Comparison of ENCODE assay signal across 17 mouse cellular contexts in the genomic region with DNA sequence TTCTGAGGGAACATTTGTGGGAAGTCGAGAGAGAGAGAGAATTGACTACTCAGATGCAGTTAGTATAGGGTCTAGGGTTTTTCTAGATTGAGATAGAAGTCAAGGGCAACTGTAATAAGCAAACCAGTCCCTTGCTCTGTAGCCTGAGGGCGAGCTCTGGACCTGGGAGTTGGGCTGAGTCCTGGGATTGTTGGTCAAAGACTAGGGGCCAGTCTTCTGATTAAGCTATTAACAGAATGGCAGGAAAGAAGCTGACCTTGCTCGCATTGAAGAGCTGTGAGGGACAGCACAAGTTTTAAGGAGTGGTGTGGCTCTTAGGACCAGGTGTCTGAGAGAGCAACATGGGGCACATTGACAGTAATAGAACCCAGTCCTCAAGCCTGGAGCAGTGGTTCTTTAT.
"Had no signal": no experiment of that assay in that cellular context is flagged by ENCODE, and none has a peak within 500 bp of the region (broad histone marks: within the 10 kb centered on the region; RNA-seq: fewer than 3 reads in every experiment).

No protein-coding gene starts in this region.

- H3K27ac ChIP-seq: lung, embryonic 15.5 days; macrophage; midbrain, embryonic 13.5 days; midbrain, embryonic 15.5 days; neural tube, embryonic 12.5 days; stomach, embryonic 15.5 days; stomach, postnatal 0 days had no signal

- H3K4me1 ChIP-seq: lung, embryonic 15.5 days; megakaryocyte, embryonic 14.5 days; midbrain, embryonic 13.5 days; midbrain, embryonic 15.5 days; neural tube, embryonic 12.5 days; stomach, embryonic 15.5 days had no signal

- H3K9me3 ChIP-seq: lung, embryonic 15.5 days; midbrain, embryonic 13.5 days; midbrain, embryonic 15.5 days; neural tube, embryonic 12.5 days; stomach, embryonic 15.5 days had no signal

- H3K4me2 ChIP-seq: lung, embryonic 15.5 days; midbrain, embryonic 11.5 days; midbrain, embryonic 13.5 days; midbrain, embryonic 15.5 days; neural tube, embryonic 12.5 days; stomach, embryonic 15.5 days had no signal

- DNase-seq: lung, adult 2 months; lung, postnatal 14 days; lung, postnatal 36 days; right cerebral cortex, postnatal 14 days; thymus, adult 2 months; thymus, postnatal 25 days; thymus, postnatal 4 days had no signal

- H3K9ac ChIP-seq: lung, embryonic 15.5 days; midbrain, embryonic 13.5 days; midbrain, embryonic 15.5 days; neural tube, embryonic 12.5 days; stomach, embryonic 15.5 days had no signal

- H3K4me3 ChIP-seq: lung, embryonic 15.5 days; megakaryocyte, embryonic 14.5 days; midbrain, embryonic 13.5 days; midbrain, embryonic 15.5 days; neural tube, embryonic 12.5 days; stomach, embryonic 15.5 days had no signal

- H3K27me3 ChIP-seq: lung, embryonic 15.5 days; megakaryocyte, embryonic 14.5 days; midbrain, embryonic 13.5 days; midbrain, embryonic 15.5 days; neural tube, embryonic 12.5 days; stomach, embryonic 15.5 days had no signal

- ATAC-seq: lung, postnatal 0 days; midbrain, embryonic 13.5 days; midbrain, embryonic 15.5 days had no signal

- H3K36me3 ChIP-seq: lung, embryonic 15.5 days; midbrain, embryonic 13.5 days; midbrain, embryonic 15.5 days; neural tube, embryonic 12.5 days; stomach, embryonic 15.5 days had no signal
